Mouse (Mus musculus) testis, adult 2 months (tissue): ENCODE measurements around the gene Exosc2. TPM values are rescaled to one million over a fixed set of nuclear protein-coding genes. Genes with fewer than 3 reads are reported as not detected.
A peak's percentile ranks its signal among the peaks of the same experiment; 100 is the strongest.

ENCODE experiments used
- H3K27ac ChIP-seq: fragments of 200-500 bp; 2 replicates; pipeline ENCODE4 v1.5.1; 2012; ENCODE audit warnings: low read depth, low read length; ENCODE audit not compliant: control insufficient read depth, insufficient read depth
- H3K27me3 ChIP-seq: fragments of 200-500 bp; 2 replicates; pipeline ENCODE4 v1.6.1; 2012; ENCODE audit warnings: mild to moderate bottlenecking, low read length, moderate library complexity; ENCODE audit not compliant: control insufficient read depth, insufficient read depth
- H3K36me3 ChIP-seq: fragments of 200-500 bp; 2 replicates; pipeline ENCODE4 v1.6.1; 2012; ENCODE audit warnings: mild to moderate bottlenecking, low read length; ENCODE audit not compliant: control insufficient read depth, insufficient read depth
- H3K4me1 ChIP-seq: fragments of 200-500 bp; 2 replicates; pipeline ENCODE4 v1.6.1; 2012; ENCODE audit warnings: low read length; ENCODE audit not compliant: control insufficient read depth, insufficient read depth
- H3K4me3 ChIP-seq: fragments of 200-500 bp; 2 replicates; pipeline ENCODE4 v1.5.1; 2012; ENCODE audit warnings: low read depth, mild to moderate bottlenecking, low read length, moderate library complexity, mixed read lengths; ENCODE audit not compliant: control insufficient read depth
- CTCF ChIP-seq: fragments of 200-500 bp; IDR thresholded peaks from 2 replicates; pipeline ENCODE4 v1.5.1; 2012; ENCODE audit warnings: low read depth, mild to moderate bottlenecking, inconsistent platforms, low read length, moderate library complexity; ENCODE audit not compliant: control insufficient read depth, insufficient read depth, insufficient replicate concordance
- POLR2A ChIP-seq: fragments of 200-500 bp; IDR thresholded peaks from 2 replicates; pipeline ENCODE4 v1.6.1; 2012; ENCODE audit warnings: low read depth, mild to moderate bottlenecking, inconsistent platforms, low read length, moderate library complexity; ENCODE audit not compliant: control insufficient read depth
- polyA plus RNA-seq: library from polyadenylated mRNA; depleted of rRNA; stranded (reverse); fragments of >200 nt; gene quantifications from 2 replicates; pipeline ENCODE4 v1.2.3, GENCODE M21; 2012

Gene Exosc2
- polyA plus RNA-seq, 1 experiment, result 9.1 TPM

GRCm38 (mm10) chr2:31681731-31682235 is 11.3 kb downstream of the Exosc2 start:
- no peak for TF ChIP-seq CTCF
- no peak for TF ChIP-seq POLR2A
- H3K27me3 ChIP-seq, result no peaks in the 10 kb centered on the region
- H3K36me3 ChIP-seq, result peaks cover 1% of the 10 kb centered on the region; the same call in 1 of the 2 replicates
- H3K4me1 ChIP-seq, result no peaks in the 10 kb centered on the region; the same call in 1 of the 2 replicates
- H3K27ac ChIP-seq, result no peak overlapping the region
- H3K4me3 ChIP-seq, result no peak overlapping the region

GRCm38 (mm10) chr2:31683666-31684065 is 13.2 kb downstream of the Exosc2 start:
- no peaks in the 10 kb centered on the region; the same call in 1 of the 2 replicates for H3K4me1 ChIP-seq
- H3K36me3 ChIP-seq, result peaks cover 1% of the 10 kb centered on the region; the same call in 1 of the 2 replicates
- H3K27me3 ChIP-seq, result no peaks in the 10 kb centered on the region
- no peak overlapping the region for H3K4me3 ChIP-seq
- no peak overlapping the region for H3K27ac ChIP-seq
- TF ChIP-seq POLR2A (no peak), CTCF (peak; percentile 12; the same call in 1 of the 2 replicates)

- H3K27me3 ChIP-seq, result no peaks in the 10 kb centered on the region
- H3K4me1 ChIP-seq, result peaks cover 4% of the 10 kb centered on the region
- peak within 1 kb of the TSS; percentile 96 for H3K4me3 ChIP-seq
- TF ChIP-seq POLR2A (peak; percentile 83), CTCF (no peak)
- peaks cover 1% of the 10 kb centered on the region; the same call in 1 of the 2 replicates for H3K36me3 ChIP-seq
- peak within 1 kb of the TSS; percentile 99 for H3K27ac ChIP-seq
Observed at GRCm38 (mm10) chr2:31688074-31688925, 17.8 kb downstream of the Exosc2 start, which contains the start of gene Abl1. Gene Abl1, plus strand, starts transcription at chr2:31688376.

- Histone ChIP-seq H3K4me1 (peaks cover 4% of the 10 kb centered on the region), H3K4me3 (peak overlapping the region; percentile 96), H3K27ac (peak overlapping the region; percentile 99), H3K27me3 (no peaks in the 10 kb centered on the region), H3K36me3 (peaks cover 1% of the 10 kb centered on the region; the same call in 1 of the 2 replicates)
- TF ChIP-seq POLR2A (no peak), CTCF (no peak)
Observed at GRCm38 (mm10) chr2:31689045-31689444, 18.5 kb downstream of the Exosc2 start.

- H3K27ac ChIP-seq, result peak overlapping the region; percentile 1; the same call in 1 of the 2 replicates
- no peaks in the 10 kb centered on the region for H3K27me3 ChIP-seq
- TF ChIP-seq POLR2A, result no peak
- TF ChIP-seq CTCF, result no peak
- H3K4me1 ChIP-seq, result peaks cover 6% of the 10 kb centered on the region
- peaks cover 1% of the 10 kb centered on the region; the same call in 1 of the 2 replicates for H3K36me3 ChIP-seq
- H3K4me3 ChIP-seq, result peak overlapping the region; percentile 96
Observed at GRCm38 (mm10) chr2:31690063-31690462, 19.5 kb downstream of the Exosc2 start.

GRCm38 (mm10) chr2:31698209-31698608 is 27.7 kb downstream of the Exosc2 start:
- Histone ChIP-seq H3K36me3 (no peaks in the 10 kb centered on the region; the same call in 1 of the 2 replicates), H3K27ac (no peak overlapping the region), H3K4me1 (peaks cover 2% of the 10 kb centered on the region; the same call in 1 of the 2 replicates), H3K27me3 (no peaks in the 10 kb centered on the region), H3K4me3 (no peak overlapping the region)
- TF ChIP-seq POLR2A (no peak), CTCF (no peak)
